Mouse (Mus musculus) urinary bladder, postnatal 25 days (tissue): ENCODE measurements around the gene Wdhd1.

ENCODE experiments used
- DNase-seq: peaks from one replicate; pipeline ENCODE4 v3.0.0; 2022; ENCODE audit warnings: low spot score

Gene Wdhd1

DNA sequence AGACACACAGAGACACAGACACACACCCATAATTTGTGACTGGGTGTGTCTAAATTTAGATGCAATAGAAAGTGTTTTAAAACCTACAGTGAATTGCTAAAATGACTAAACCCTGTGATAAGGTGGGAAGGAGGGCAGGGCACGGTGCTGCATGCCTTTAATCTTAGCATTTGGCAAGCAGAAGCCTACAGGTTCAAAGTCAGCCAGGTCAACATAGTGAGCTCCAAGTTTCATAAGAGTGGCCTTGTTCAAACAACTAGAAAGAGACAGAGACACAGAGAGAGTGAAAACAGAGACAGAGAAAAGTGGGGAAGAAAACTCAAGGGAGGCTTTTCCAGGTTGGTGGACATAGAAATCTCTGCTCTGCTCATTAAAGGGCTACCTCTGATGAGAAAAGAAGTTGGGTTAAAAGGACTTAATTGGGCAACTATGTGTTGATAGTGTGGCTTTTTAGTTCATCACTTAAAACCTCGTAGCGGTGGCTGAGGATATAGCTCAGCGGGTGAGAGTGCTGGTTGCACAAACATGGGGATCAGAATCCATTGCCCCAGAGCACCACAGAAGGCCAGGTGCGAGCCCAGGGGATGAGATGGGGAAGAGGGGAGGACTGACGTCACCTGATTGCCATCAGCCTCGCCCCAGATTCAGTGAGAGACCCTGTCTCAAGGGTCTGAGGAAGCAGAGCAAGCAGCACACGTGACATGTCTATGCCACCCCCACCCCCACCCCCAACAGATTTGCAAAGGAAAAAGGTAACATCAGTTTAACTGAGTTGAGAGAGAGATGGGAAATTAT is 56.2 kb downstream of the Wdhd1 start:
- DNase-seq: no peak

DNA sequence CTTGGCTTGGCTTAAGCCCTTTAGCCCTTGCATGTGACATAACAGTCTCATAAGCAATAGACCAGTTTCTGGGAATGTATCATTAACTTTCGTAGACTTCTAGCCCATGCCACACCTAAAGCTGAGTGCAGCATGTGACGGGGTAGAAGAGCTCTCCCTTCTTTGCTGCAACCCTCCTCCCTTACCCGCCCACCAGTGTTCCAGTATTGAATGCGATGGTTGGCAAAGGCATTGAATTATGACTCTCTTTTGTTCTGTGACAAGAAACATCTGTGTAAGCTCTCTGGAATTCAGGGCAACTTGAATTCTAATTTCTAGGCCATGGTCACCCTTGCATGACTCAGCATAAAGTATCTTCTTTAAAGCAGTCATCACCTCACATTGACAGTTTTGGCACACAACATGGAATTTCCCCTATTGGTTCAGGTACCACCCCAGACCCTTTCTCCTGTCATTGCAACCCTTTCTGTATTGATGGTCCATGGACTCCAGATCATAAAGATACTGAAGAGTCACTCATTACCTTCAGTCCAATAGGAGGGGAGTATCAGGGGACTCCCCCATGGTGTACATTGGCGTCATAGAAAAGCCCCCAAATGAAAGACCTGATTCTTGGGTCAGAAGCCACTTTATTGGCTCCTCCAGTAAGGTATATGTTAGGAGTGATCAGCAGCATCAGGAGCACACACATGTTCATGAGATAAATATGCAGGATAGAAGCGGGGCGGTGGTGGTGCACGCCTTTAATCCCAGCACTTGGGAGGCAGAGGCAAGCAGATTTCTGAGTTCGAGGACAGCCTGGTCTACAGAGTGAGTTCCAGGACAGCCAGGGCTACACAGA is 57.7 kb downstream of the Wdhd1 start:
- no peak for DNase-seq

DNA sequence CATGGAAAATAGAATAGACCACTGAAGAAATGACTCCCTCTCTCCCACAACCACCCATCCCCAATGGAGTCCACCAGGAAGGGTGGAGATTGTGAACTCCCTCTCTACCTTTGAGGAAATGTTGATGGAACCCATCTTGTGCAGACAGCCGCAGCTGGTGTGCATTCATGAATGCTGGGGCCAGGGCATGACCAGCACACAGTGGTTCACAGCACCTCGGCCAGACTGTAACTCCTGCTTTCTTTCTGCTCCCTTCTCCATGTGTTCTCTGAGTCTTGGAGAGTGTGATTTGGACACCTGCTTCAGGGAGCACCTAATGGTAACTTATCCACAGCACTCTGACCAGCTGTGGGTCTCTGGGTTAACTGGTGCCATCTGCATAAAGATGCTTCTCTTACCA is 60.1 kb downstream of the Wdhd1 start:
- DNase-seq: no peak

DNA sequence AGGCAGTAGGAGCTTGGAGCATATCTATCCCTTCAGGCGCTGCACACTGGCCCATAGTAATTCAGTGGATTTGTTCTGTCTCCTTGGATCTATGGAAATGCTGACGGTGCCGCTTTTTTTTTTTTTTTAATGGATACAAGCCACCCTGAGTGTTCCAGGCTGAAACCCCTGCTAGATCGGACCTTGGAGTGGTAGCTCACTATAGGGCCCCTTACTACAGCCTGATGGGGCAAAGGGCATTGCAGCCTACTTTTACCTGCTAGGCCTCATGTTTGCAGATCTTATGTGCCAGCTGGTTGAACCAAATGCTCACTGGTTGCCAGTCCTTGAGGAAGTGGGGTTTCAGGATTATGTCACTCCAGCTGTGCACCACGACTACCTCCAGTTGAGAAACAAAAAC is 62.3 kb downstream of the Wdhd1 start:
- no peak for DNase-seq

DNA sequence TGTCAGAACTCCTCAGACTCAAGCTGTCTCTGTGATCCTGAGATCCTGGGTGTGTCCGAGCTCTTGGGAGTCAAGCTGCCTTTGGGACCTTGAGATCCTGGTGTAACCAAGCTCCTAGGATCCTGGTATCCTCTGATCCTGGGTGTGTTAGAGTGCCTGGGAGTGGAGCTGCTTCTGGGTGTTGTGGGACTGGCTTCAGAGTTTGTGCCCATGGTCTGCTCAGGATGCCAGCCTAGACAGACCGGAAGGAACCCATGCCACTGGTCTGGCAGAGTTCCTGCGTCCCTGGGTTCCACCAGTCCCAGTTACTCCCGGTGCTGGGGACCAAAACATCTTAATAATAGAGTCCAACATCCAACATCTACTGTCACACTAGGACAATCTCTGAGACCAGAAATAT is 63.4 kb downstream of the Wdhd1 start:
- DNase-seq: no peak

DNA sequence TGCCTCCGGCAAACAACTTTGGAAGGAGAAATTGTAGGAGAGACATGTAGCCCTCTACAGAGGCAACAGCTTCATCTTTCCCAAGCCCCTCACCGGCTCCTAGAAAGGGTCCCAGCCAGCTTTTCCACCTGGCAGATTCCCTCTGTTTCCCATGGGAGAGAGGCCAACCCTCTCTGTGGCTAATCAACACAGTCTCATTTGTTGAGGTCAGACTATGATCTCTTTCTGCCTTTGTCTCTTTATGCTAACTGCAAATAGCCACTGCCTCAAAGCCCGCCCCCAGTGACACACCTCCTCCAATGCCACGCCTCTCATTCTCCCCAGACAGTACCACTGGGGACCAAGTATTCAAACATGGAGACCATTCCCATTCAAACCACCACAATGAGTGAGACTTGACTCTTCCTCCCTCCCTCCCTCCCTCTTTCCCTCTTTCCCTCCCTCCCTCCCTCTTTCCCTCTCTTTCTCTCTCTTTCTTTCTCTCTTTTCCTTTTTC is 66.9 kb downstream of the Wdhd1 start:
- DNase-seq: no peak

DNA sequence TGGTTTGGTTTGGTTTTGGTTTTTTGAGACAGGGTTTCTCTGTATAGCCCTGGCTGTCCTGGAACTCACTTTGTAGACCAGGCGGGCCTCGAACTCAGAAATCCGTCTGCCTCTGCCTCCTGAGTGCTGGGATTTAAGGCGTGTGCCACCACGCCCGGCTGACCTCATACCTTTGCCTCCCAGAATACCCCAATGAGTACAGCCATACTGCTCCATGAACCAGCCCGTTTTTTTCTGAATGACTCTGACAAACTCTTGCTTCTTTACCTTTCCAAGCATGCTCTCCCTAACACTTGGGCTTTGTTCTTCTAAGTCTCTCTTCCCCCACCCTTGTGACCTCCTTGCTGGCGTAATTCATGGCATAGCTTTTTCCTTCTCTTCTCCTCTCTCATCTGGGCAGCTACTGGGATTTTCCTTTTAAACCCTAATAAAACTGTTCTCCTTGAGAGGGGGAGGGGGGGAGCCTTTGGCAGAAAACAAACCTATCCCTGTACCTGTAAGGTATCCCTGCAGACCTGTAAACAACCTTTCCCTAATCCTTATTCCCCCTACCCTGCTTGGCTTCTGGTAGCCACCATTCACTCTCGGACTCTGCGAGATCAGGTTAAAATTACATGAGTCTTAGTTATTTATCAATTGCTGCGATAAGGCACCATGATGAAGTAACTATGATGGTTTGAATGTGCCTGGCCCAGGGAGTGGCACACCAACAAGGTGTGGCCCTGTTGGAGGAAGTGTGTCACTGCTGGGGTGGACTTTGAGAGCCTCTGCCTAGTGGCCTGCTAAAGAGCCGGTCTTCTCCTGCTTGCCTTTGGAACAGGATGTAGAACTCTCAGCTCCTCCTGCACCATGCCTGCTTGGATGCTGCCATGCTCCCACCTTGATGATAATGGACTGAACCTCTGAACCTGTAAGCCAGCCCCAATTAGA is 67.8 kb downstream of the Wdhd1 start:
- DNase-seq: no peak

DNA sequence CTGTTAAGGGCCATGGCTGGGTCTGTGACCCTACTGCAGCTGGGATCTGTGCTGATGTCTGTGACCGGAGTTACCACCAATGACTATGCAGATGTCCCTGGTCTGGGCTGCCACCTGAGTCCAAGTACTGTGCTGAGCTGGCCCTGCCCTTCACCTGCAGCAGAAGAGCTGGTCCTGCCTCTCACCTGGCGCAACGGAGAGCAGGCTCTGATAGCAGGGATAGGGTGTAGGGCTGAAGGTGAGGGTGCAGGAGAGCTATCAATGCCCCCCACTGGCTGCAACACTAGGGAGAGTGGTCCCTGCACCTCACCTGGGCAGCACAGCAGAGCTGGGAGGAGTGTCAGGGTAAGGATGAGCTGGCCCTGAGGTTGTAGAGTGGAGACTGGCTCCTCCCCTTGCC is 70.1 kb downstream of the Wdhd1 start:
- no peak for DNase-seq

DNA sequence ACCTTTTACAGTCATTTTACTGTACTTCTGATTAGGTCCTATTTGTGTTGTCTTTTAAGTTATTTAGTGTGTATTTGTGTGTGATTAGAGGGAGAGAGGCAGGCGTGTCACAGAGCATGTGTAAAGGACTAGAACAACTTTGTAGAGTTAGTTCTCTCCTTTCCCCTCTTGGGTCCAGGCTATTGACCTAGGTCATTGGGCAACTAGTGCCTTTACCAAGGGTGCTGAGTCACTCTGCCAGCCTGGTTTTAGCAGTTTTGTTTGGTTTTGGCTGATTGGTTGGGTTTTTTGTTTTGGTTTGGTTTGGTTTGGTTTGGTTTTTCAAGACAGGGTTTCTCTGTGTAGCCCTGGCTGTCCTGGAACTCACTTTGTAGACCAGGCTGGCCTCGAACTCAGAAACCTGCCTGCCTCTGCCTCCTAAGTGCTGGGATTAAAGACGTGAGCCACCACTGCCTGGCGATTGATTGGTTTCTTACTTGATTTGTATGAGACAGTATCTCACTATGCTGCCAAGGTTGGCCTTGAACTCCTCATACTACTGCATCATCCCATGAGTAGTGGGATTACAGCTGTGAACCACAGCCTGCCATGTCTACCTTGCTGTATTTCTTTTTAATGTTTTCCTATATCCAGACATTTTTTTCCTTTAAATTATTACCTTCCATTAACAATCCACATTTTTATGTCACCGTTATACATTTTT is 71.2 kb downstream of the Wdhd1 start:
- no peak for DNase-seq

DNA sequence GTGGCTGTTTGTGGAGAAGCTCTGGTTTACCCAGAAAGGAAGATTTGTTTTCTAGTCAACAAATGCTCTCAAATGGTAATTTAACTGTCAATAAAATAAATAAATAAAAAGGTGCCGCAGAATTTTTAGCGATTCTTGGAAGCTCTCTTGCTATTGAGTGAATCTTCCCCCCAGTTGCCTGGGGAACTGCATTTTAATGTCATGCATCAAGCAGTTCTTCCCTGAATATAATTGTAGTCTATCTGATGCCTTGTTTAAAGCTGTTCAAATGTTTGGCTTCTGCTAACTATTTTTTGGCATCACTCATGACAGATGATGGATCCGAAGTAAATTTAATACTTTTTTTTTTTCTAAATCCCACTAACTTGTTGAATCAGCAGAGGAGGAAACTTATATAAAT is 79.3 kb downstream of the Wdhd1 start:
- DNase-seq: no peak

DNA sequence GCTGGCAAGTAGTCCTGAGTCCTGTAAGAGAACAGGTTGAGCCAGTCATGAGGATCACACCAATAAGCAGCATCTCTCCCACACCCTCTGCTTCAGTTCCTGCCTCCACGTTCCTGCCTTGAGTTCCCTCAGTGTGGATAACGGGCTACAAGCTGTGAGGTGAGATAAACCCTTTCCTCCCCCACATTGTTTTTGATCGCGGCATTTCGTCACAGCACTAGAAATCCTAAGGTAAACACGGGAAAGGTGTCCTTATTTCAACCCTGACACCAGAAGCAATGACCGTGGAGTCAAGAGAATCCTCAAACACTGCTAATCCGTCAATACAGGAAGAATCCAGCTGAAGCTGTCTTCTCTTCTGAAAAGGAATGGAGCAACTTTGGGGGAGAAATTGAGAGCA is 79.9 kb downstream of the Wdhd1 start:
- no peak for DNase-seq

DNA sequence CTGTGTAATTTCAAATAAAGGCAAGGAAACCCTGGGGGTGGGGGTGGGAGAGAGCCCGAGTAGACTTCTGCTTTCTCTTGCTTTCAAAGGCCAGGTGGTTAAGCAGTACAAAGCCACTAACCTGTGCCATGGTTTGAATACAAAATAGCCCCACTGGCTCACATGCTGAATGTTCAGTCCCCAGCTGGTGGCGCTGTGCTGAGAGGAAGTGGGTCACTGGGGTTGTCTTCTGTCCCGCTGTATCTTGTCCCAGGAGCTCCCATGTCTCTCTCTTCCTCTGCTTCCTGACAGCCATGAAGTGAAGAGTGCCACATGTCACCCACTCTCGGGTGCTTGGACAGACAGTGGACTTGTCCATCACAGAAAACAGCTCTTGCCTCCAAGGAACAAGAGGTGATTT is 82.6 kb downstream of the Wdhd1 start:
- DNase-seq: no peak

DNA sequence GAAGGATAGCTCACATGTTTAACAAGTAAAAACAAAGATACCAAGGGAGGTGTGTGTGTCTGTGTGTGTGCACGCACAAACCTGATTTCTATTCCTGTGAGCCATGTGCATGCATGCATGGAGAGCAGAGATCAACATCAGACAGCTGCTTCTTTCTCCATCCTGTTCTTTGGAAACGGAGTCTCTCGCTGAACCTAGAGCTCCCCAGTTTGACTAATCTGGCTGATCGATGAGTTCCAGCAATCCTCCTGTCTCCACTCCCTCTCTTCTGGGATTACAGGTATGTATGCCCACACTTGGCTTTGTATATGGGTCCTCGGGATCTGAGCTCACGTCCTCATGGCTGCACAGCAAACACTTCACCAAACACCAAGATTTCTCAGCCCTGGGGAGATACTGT is 83.2 kb downstream of the Wdhd1 start:
- DNase-seq: no peak

DNA sequence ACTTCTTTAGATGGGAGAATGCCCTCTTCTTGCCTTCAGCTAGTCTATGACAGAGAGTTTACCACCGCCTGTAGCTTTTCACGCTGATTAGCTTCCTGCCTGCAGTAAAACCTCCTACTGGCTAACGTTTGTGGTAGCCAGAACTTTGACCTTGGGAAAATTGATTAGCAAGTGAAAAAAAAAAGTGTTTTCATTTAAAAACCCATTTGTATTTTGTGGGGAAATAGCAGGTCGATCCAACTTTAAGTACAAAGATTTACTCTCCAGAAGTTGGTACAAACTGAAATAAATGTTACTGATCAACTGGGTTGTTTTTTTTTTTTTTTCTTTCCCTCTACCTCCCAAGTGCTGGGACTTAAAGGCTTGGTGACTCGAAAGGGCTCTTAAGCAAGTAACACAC is 84.8 kb downstream of the Wdhd1 start:
- no peak for DNase-seq
